Mouse (Mus musculus) liver, postnatal 0 days (tissue): ENCODE measurements around the gene Il22ra2.

Source experiments
- CTCF ChIP-seq: sonication (generic); IDR thresholded peaks from 2 replicates; pipeline ENCODE4 v1.5.1; 2016; ENCODE audit warnings: antibody characterized with exemption, low read depth
- EP300 ChIP-seq: IDR thresholded peaks from 2 replicates; pipeline ENCODE4 v1.6.1; 2016; ENCODE audit warnings: antibody characterized with exemption, low read depth, mild to moderate bottlenecking

GRCm38 (mm10) chr10:19639630-19640029, 17.8 kb downstream of the Il22ra2 start:
- TF ChIP-seq CTCF = no peak
- no peak for TF ChIP-seq EP300
